Mouse (Mus musculus): Measurements from ENCODE around the gene Drosha. TPM values are rescaled to one million over a fixed set of nuclear protein-coding genes. Genes with fewer than 3 reads are reported as not detected.

Gene Drosha
- 15.9 and 16.6 TPM in 2 replicates for polyA plus RNA-seq (2015; fragmentation: Nextera tagmentation; extraction: Ambion mirVana)

DNA sequence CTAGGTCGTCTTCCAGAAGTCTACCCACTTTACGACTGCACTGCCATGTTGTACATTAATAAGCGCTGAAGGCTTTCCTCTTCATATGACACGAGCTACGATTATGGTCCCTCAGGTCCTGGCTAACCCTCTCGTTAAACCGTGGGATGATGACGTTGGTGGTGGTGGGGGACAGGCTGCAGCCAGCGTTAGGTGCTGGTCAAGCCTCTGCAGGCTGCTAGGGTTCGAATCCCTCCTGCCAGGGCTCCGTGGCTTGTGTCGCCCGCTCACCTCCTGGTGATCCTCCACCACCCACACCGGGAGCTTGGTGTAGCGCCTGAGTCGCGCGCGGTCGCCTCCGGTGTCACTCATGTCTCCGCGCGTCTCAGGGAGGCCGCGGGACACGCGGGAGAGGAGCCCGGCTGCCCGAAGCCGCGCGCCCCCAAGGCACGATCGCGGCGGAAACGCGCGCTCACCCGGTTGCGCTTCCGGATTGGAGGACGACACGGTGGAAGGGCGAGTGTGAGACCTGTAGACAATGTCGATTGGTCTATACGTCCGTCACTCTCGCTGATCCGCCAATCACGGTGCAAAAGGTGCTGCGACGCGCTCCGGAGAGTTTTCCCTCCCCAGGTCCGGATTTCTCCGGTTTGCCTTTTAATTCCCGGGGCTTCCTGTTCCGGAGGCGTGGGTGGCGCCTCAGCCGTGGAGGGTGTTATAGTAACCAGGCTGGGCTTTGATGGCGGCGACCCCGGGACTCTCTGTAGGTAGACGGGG lies at the start of gene Drosha, which contains the start of gene 6030458C11Rik:
Gene Drosha (plus strand): TSS at position 619 of the 756 bp plus-strand sequence.
Gene 6030458C11Rik (minus strand): TSS at position 453 of the 756 bp plus-strand sequence.

Small RNAs within 50 kb of the gene (microRNA-seq; reads per million reads assigned to microRNA genes)
- gene Gm47288 (ENCODE audit: borderline replicate concordance, insufficient number of aligned reads) = not detected

Other genes starting within 250 kb of the Drosha start
- 10.0 and 10.6 TPM in 2 replicates for gene Pdzd2, start 84.9 kb upstream of the Drosha start, polyA plus RNA-seq (2015; fragmentation: Nextera tagmentation; extraction: Ambion mirVana)
- 12.3 and 19.4 TPM in 2 replicates for gene 6030458C11Rik, start 166 bp upstream of the Drosha start, polyA plus RNA-seq (2015; fragmentation: Nextera tagmentation; extraction: Ambion mirVana)